Mouse (Mus musculus) heart, postnatal 36 days (tissue): ENCODE data around the gene Tubgcp5. TPM values are rescaled to one million over a fixed set of nuclear protein-coding genes. Genes with fewer than 3 reads are reported as not detected.
A peak's percentile ranks its signal among the peaks of the same experiment; 100 is the strongest.

Source experiments
- DNase-seq, 2 experiments: peaks; one replicate each; pipeline ENCODE4 v3.0.0; 2021 to 2022
- intact Hi-C: fragments of 180-260 bp; cut with DNase I; formaldehyde crosslinking; loops from one replicate; pipeline ENCODE4 v1.15.1; 2025
- total RNA-seq, 2 experiments: library from RNA; stranded (reverse); gene quantifications; 2 replicates each; pipeline ENCODE4 v1.2.3; 2021

The Tubgcp5 gene
- total RNA-seq, 2 experiments from 2014 or later = 10.0 to 10.7 TPM

DNA sequence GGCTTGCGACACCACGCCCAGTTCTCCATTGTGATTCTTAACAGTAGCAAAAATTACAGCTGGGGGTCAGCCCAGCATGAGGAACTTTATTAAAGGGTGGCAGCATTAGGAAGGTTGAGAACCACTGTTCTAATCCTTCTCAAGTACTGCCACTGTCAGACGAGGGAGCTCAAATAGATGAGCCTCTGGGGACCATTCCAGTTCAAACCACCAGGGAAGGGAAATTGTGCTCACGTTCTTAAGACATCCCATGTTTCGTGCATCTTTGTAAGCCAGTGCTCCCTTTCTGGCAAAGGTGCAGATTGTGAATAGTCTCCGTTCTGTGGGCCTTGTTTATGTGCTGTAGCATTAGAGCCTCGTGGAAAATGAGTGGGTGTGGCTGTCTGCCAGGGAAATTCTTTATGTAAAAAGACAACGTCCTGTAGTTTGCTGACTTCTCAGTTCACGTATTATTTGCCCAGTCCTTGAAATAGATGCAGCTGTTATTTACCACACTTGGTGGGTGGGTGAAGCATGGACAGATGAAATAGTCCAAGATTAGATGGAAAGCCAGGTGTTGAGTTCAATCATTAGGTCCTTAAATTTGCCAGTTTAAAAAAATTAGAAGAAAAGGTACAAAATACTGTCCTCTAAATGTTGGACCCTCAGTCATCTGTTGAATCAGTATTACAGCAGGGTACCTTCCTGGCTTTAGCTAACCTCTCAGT is 52.8 kb downstream of the Tubgcp5 start:
- DNase-seq = no peak
- intact Hi-C loops = no loop called here

DNA sequence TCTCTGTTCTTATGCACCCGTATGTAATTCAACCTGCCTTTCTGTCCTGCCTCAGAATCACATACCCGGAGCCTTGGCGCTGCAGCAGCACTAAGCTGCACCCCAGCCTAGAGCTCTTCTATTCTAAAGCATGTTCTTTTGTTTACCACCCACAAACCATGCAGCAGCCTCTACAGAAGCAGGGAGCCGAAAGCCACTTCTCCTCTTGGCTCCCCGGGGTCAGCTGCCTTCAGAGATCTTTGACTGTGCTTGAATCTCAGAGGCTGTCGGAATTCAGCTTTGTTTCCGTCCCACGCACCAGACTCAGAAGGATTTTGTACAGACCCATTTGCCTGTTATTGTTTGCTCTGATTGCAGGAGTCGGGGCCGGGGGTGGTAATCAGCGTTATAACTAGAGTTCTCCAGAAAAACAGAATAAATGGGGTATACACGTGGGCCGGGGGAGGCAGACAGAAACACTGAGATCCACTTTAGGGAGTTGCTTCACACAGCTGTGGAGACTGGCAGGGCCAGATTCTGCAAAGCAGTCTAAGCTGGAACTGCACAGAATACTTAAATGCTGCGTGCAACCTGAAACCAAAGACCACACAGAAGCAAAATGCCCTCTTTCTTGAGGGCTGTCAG is 56.1 kb downstream of the Tubgcp5 start:
- intact Hi-C loops = no loop called here
- no peak for DNase-seq

DNA sequence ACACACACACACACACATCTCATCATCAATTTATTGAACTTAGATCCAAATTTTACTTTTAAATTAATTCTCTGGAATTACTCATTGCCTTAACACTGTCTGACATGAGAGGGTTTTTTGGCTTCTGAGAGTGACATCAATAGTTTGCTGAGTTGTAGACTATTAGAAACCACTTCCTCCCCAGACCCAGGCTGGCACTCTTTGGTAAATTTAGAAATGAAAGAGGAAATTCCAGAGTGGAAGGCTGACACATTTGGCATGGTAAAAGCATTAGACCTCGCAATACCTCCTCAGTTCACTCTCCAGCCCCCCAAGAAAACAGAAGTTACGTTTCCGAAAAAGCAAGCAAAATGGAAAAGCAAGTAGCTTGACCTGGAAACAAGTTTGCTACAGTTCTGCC is 58.8 kb downstream of the Tubgcp5 start:
- DNase-seq = no peak
- intact Hi-C loops = no loop called here

DNA sequence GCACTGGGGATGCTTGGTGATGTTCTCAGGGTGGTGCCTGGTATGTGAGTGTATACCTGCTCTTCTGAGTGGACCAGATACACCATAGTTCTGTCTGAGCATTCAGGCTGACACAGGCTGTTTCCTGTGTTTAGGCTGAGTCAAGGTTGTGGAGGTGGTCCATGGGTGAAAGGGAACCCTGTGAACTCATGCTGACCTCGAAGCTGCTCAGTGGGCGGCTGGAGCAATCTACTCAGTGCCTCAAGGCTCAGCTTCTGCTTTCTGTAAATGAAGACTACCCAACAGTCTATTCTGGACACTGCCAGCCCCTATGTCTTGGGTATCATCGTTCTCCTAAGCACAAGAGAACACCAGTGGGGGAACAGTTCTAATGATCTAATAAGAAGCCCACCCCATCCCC is 61.6 kb downstream of the Tubgcp5 start:
- intact Hi-C loops = no loop called here
- DNase-seq = no peak

DNA sequence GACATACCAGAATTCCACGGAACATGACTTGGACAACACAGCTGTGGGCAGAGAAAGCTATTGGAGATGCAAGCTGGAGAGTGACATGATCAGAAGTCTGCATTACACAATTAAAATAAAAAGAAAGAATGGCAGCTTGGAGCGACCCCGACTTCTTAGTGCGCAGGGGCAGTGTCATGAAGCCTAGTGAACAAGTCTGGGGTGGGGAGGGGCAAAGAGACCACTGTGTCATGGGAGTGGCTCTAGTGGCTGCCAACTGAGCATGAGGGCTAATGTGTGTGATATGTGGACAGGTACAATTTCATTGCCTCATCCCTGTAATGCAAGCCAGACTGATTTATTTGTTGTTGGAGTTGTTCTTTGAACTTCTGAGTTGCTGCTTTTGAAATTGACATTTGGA is 62.8 kb downstream of the Tubgcp5 start:
- intact Hi-C loops = no loop called here
- DNase-seq = no peak

DNA sequence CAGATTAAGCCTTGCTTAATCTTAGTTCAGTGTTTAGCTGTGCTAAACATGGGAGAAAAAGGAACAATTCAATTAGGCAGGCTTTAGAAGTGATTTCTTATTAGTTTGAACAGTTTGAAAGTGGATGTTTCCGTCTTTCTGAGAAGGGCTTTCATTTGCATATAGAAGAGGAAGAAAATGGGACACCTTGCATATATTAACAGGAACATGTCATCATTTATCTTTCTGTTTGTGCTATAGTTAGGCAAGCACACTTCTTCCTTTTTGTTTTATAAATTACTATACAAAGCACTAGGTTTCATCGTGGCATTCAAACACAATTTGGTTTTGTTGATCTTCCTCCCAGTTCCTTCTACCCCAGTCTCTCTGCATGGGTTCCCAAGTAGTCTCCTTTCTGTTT is 63.8 kb downstream of the Tubgcp5 start:
- DNase-seq = no peak
- intact Hi-C loops = no loop called here

DNA sequence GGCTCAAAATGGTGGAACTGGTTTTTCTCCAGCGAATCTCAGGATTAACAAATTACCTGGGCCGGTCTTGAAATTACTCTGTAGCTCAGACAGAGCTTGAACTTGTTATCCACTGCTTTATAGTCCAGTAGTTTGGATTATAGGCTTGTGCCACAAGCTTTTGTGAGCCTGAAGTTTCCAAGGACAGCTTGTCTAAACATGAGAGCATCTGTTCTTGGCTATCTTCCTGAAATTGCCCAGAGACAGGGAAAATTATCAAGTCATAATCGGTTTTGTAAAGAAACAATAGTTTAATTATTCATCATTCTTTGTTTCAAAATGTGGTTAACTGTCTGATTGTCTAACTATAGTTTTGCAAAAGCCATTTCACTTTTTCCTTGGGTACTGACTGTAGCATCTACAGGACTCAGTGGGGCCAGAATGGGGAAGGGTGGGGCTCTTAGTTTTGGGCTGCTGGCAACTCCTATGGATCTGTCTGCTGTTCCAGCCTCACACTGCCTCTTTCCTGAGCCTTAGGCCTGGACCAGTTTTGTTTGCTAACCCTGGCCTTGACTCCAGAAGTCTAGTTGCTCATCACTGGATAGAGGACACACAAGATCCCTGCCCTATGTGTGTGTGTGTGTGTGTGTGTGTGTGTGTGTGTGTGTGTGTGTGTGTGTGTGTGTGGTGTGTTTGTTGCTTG is 65.0 kb downstream of the Tubgcp5 start:
- intact Hi-C loops = no loop called here
- no peak for DNase-seq

DNA sequence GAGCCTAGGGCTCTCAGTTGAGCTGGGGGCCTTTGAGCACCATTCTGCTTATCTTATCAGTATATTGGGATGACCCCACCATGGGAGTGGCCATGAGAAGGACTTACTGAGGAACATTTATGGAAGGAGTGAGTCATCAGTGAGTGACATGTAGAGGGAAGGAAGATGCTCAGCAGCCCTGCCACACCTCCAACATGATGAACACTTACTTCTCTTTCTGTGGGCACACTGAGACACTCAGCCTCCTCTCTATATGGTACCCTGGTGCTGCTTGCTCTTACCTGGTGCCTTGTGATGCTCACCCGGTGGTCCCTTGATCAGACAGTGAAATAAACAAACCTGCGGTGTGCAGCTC is 65.5 kb downstream of the Tubgcp5 start:
- intact Hi-C loops = no loop called here
- no peak for DNase-seq

DNA sequence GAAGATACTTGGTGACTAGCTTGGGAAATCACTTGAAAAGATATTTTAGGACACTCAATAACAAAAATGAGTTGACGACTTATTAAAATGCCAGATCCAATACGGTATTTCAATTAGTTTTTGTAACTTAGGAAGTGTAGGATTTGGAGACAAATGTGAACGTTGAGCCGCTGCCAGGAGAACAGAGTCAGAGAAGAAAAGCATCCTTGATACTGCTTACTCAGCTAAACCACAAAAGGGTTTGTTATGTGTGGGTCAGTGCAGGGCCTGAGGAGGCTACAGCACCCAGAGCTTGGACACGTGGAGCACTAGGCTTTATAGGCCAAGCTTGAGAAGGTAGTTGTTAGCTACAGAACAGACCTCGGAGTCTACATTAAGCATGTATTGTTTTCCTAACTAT is 66.0 kb downstream of the Tubgcp5 start:
- intact Hi-C loops = no loop called here
- DNase-seq = no peak

DNA sequence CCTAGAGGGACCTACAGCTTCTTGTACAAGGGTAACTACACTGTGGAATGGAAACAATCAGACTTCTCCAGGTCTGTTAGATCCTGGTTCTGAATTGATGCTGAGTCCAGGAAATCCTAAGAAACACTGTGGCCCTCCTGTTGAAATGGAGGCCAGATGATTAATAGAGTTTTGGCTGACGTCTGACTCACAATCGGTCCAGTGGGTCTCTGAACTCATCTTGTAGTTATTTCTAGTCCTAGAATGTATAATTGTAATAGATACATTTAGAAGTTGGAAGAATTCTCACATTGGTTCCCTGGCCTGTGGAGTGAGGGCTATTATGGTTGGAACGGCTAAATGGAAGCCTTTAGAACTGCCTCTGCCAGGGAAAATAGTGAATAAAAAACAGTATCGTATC is 67.2 kb downstream of the Tubgcp5 start:
- DNase-seq = no peak
- intact Hi-C loops = no loop called here

DNA sequence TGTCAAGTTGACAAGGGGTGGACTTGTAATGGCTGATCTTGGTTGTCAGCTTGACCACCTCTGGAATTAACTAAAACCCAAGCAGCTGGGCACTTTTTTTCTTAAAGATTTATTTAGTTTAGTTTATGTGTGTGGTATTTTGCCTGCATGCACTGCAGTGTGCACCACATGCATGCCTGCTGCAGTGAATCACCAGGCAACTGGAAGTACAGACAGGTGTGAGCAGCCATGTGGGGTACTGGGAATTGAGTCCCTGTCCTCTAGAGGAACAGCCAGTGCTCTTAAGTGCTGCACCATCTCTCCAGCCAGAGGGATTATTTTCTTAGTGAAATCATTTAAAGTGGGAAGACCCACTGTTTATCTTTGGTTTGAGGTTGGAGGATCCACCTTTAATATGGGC is 71.1 kb downstream of the Tubgcp5 start:
- intact Hi-C loops = no loop called here
- no peak for DNase-seq

DNA sequence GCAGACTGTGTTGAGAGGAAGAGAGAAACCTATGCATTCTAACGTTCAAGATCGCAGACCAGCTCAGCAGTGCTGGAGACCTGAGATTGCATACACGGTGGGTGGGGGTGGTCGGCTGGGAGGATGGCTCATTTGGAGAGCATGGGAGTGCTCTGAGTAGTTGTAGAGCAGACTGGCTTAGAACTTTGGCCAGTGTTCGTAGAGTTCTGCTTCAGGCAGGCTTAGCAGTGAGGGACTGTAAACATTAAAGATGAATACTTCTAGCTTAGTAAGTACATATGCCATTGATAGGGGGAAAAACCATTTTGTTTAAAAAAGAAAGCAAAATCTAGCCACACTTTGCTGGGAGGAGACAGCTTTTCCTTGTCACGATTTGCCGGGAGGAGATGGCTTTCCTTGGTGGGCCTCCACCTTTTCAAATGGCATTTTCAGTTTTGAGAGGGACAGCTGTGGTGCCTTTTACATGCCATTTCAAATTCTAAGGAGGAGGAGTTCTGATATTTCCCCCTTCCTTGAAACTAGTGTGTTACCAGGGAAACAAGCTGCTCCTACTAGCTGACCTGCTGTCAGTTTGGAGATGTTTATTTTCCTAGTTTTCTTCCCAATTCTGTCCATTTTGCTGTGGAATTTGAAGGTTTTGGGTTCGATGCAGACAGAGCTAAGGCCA is 71.9 kb downstream of the Tubgcp5 start:
- intact Hi-C loops = no loop called here
- DNase-seq = no peak

DNA sequence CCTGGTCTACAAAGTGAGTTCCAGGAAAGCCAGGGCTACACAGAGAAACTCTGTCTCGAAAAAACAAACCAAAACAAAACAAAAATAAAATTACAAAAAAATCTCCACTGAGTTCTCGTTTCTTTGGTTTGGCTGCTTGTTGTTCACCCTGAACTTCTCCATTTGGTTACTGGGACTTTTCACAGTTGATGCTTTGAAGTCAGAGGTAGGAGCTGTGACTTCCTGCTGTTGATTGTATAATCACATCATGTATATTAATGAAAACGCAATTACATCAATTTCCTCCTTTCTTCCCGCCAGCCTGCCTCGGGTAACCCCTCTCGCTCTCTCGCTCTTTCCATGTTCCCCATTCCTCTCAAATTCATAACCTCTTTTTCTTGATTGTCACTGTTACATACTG is 74.3 kb downstream of the Tubgcp5 start:
- intact Hi-C loops = no loop called here
- no peak for DNase-seq

DNA sequence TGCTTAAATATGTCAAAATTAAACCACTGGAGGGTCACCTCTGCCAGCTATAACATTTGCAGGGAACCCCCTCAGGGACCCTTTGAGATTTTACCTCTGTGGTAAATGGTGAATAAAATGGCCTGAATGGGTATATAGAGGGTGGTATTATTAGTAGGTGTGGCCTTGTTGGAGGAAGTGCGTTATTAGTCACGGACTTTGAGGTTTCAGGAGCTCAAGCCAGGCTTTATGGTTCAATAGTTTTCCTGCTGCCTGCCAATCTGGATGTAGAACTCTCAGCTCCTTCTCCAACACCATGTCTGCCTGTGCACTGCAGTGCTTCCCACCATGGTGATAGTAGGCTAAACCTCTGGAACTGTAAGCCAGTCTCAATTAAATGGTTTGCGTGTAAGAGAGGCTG is 75.3 kb downstream of the Tubgcp5 start:
- DNase-seq = no peak
- intact Hi-C loops = no loop called here

DNA sequence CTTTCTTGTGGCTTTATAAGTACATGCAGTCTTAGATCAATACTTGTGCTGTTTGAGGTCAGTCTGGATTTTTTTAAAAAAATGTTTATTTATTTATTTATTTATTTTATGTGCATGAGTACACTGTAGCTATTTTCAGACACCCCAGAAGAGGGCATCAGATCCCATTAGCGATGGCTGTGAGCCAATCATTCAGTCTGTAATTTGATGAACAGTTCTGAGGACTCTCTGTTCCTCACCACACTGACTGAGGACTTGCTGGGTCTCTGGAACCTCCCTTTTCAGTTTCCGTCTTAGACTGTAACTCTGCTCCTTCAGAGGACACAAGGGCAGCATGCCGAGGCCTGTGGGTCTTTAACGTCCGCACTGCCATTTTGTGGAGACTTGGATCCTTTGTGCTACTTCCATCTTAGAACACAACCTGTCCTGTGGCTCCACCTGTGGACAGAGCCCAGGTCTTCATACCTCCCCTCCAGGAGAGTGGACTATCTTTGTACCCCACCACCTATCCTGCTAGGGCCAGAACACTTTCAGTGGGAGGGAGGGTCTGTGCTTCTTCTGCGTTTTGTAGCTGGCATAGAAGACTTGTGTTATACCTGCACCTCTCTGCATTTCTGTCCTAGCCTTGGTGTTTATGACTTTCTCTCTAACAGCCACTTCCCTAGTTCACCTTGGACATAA is 76.5 kb downstream of the Tubgcp5 start:
- intact Hi-C loops = no loop called here
- no peak for DNase-seq

DNA sequence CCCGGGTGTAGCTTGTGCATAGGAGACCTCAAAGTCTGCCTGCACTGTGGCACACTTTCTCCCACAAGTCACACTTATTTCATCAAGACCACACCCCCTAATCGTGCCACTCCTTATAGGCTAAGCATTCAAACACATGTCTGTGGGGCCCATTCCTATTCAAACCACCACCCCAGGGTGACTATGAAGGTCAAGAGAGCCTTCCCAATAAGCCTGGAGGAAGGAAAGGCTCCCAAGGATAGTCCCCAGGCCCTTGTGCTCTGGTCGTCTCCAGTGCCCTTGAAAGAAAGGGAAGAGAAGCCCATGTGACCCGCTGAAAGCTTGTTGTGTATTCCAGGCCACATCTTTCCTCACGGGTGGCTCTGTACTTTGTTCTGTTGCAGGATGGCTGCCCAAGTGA is 77.5 kb downstream of the Tubgcp5 start:
- intact Hi-C loops = no loop called here

DNA sequence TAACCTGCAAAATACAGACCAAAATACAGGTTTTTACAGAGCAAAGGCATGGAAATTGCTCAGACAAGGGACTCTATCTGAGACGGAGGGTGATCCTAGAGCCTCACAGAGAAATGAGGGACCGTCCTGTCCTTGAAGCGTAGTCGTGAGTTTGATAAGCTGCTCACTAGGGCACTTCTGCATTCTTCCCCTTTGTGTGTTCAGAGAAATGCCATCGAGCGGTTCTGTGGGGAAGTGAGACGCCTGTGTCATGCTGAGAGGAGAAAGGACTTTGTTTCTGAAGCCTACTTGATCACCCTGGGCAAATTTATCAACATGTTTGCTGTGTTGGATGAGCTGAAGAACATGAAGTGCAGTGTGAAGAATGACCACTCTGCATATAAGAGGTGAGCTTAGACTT is 80.7 kb downstream of the Tubgcp5 start:
- intact Hi-C loops = loop anchor here (5.0 kb wide), 1 partner anchor 32 kb away; the partner anchor contains the start of gene Cyfip1
- no peak for DNase-seq

More for the DNA sequence above, 77.5 kb downstream of the Tubgcp5 start:
- no peak for DNase-seq

DNA sequence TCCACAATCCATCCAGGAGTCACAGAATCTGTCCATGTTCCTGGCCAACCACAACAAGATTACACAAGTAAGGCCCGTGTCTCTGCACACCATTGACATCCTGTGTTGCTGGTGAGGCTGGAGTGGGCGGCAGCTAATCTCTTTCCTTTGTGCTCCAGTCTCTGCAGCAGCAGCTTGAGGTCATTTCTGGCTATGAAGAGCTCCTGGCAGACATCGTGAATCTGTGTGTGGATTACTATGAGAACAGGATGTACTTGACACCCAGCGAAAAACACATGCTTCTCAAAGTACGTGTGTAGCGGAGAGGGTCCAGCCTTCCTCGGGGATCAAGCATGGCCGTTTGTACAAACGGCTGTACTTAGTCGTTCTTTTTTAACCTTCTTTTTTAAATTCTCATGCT is 83.8 kb downstream of the Tubgcp5 start:
- intact Hi-C loops = loop anchor here (5.0 kb wide), 1 partner anchor 35 kb away; the partner anchor contains the start of gene Cyfip1
- DNase-seq = peak; percentile 55 to 70

DNA sequence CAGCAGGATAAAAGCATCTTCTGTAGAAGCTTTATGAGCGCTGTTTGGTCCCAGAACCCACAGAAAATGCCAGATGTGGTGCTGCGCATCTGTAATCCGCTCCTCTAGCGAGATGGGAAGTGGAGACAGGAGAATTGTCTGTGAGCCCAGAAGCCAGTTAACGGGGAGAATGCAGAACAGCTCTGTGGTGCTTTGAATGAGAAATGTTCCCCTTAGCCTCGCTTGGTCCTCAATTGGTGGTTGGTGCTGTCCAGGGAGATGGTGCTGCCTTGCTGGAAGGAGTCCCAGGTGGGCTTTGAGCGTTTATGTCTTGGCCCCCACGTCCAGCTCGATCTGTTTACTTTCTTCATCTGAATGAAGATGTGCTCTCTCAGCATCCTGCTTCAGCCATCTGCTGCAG is 86.9 kb downstream of the Tubgcp5 start:
- DNase-seq = no peak
- intact Hi-C loops = no loop called here
